Mouse (Mus musculus) embryonic facial prominence, embryonic 12.5 days (tissue): ENCODE measurements around the gene Snai1. TPM values are rescaled to one million over a fixed set of nuclear protein-coding genes. Genes with fewer than 3 reads are reported as not detected.

Experiments
- ATAC-seq: fragments of 200-750 bp; cut with Nextera tagmentation; 2 replicates; pipeline ENCODE4 v1.8.0; 2017; ENCODE audit not compliant: insufficient number of reproducible peaks, insufficient read depth, low FRiP score, low TSS enrichment
- H3K27ac ChIP-seq: fragments of 300-500 bp; sonication (generic); 2 replicates; pipeline ENCODE4 v1.5.1; 2016; ENCODE audit warnings: mild to moderate bottlenecking
- H3K27me3 ChIP-seq: fragments of 300-500 bp; sonication (generic); 2 replicates; pipeline ENCODE4 v1.6.1; 2016; ENCODE audit warnings: mild to moderate bottlenecking, moderate library complexity
- H3K36me3 ChIP-seq: fragments of 300-500 bp; sonication (generic); 2 replicates; pipeline ENCODE4 v1.6.1; 2016; ENCODE audit warnings: mild to moderate bottlenecking
- H3K4me1 ChIP-seq: fragments of 300-500 bp; sonication (generic); 2 replicates; pipeline ENCODE4 v1.6.1; 2016
- H3K4me2 ChIP-seq: fragments of 300-500 bp; sonication (generic); replicated peaks from 2 replicates; pipeline ENCODE4 v1.6.1; 2016; ENCODE audit warnings: mild to moderate bottlenecking, moderate library complexity
- H3K4me3 ChIP-seq: fragments of 300-500 bp; sonication (generic); 2 replicates; pipeline ENCODE4 v1.5.1; 2016; ENCODE audit warnings: mild to moderate bottlenecking
- H3K9ac ChIP-seq: fragments of 300-500 bp; sonication (generic); 2 replicates; pipeline ENCODE4 v1.6.1; 2016; ENCODE audit warnings: mild to moderate bottlenecking, moderate library complexity
- H3K9me3 ChIP-seq: fragments of 300-500 bp; sonication (generic); 2 replicates; pipeline ENCODE4 v1.6.1; 2016; ENCODE audit warnings: mild to moderate bottlenecking, moderate library complexity
- WGBS: fragments of 180-500 bp; shearing (Covaris S2); methylation state at CpG from one replicate; pipeline ENCODE4 v1.1.7; 2016; 5-methylcytosine and 5-hydroxymethylcytosine counted together
- polyA plus RNA-seq: library from polyadenylated mRNA; unstranded; fragments of >200 nt; fragmentation: Nextera tagmentation; extraction: Ambion mirVana; gene quantifications from 2 replicates; pipeline ENCODE4 v1.2.1, GENCODE M21; 2016

Snai1 gene
- polyA plus RNA-seq, 1 experiment from 2014 or later, result 83.4 TPM

- 63% methylated on average over 9 of the region's 9 CpGs for WGBS
- Histone ChIP-seq H3K27me3 (no peaks in the 10 kb centered on the region), H3K36me3 (no peaks in the 10 kb centered on the region), H3K4me3 (no peak overlapping the region), H3K9me3 (no peaks in the 10 kb centered on the region), H3K9ac (no peak overlapping the region), H3K27ac (no peak overlapping the region), H3K4me2 (no peak overlapping the region), H3K4me1 (0 out of 2 replicates have a peak, but pooled peaks cover 13% of the 10 kb centered on the region)
- no peak for ATAC-seq
Observed at GRCm38 (mm10) chr2:167574814-167575213, 36.8 kb downstream of the Snai1 start.

GRCm38 (mm10) chr2:167575581-167575980, 37.6 kb downstream of the Snai1 start:
- Histone ChIP-seq H3K9me3 (no peaks in the 10 kb centered on the region), H3K27ac (no peak overlapping the region), H3K36me3 (no peaks in the 10 kb centered on the region), H3K9ac (no peak overlapping the region), H3K27me3 (no peaks in the 10 kb centered on the region), H3K4me3 (no peak overlapping the region), H3K4me2 (no peak overlapping the region), H3K4me1 (0 out of 2 replicates have a peak, but pooled peaks cover 6% of the 10 kb centered on the region)
- ATAC-seq, result no peak
- 77% methylated on average over 7 of the region's 7 CpGs for WGBS

GRCm38 (mm10) chr2:167576121-167576620, 38.2 kb downstream of the Snai1 start:
- Histone ChIP-seq H3K4me2 (no peak overlapping the region), H3K27ac (no peak overlapping the region)
- 79% methylated on average over 8 of the region's 8 CpGs for WGBS

GRCm38 (mm10) chr2:167577186-167577785, 39.3 kb downstream of the Snai1 start:
- Histone ChIP-seq H3K4me1 (0 out of 2 replicates have a peak, but pooled peaks cover 6% of the 10 kb centered on the region), H3K36me3 (no peaks in the 10 kb centered on the region), H3K27ac (no peak overlapping the region), H3K9ac (no peak overlapping the region), H3K9me3 (no peaks in the 10 kb centered on the region), H3K4me2 (no peak overlapping the region), H3K27me3 (no peaks in the 10 kb centered on the region), H3K4me3 (no peak overlapping the region)
- 48% methylated on average over 9 of the region's 9 CpGs for WGBS
- no peak for ATAC-seq

More at GRCm38 (mm10) chr2:167576121-167576620, 38.2 kb downstream of the Snai1 start:
- Histone ChIP-seq H3K36me3 (no peaks in the 10 kb centered on the region), H3K9me3 (no peaks in the 10 kb centered on the region), H3K4me3 (no peak overlapping the region), H3K4me1 (0 out of 2 replicates have a peak, but pooled peaks cover 6% of the 10 kb centered on the region), H3K27me3 (no peaks in the 10 kb centered on the region), H3K9ac (no peak overlapping the region)
- no peak for ATAC-seq

GRCm38 (mm10) chr2:167578521-167578920, 40.5 kb downstream of the Snai1 start:
- no peak for ATAC-seq
- H3K4me2 ChIP-seq, result no peak overlapping the region
- no peaks in the 10 kb centered on the region for H3K27me3 ChIP-seq
- H3K27ac ChIP-seq, result no peak overlapping the region
- H3K36me3 ChIP-seq, result no peaks in the 10 kb centered on the region
- WGBS, result 40% methylated on average over 5 of the region's 5 CpGs
- H3K9me3 ChIP-seq, result no peaks in the 10 kb centered on the region
- peaks cover 18% of the 10 kb centered on the region for H3K4me1 ChIP-seq
- H3K4me3 ChIP-seq, result no peak overlapping the region
- no peak overlapping the region for H3K9ac ChIP-seq

GRCm38 (mm10) chr2:167583161-167583952, 45.4 kb downstream of the Snai1 start:
- Histone ChIP-seq H3K4me3 (no peak overlapping the region), H3K4me2 (no peak overlapping the region; the same call in 1 of the 2 replicates), H3K36me3 (no peaks in the 10 kb centered on the region), H3K4me1 (peaks cover 43% of the 10 kb centered on the region), H3K27ac (peak overlapping the region; percentile 81), H3K9ac (no peak overlapping the region; the same call in 1 of the 2 replicates), H3K9me3 (no peaks in the 10 kb centered on the region), H3K27me3 (no peaks in the 10 kb centered on the region)
- 17% methylated on average over 10 of the region's 10 CpGs for WGBS
- ATAC-seq, result no peak

- Histone ChIP-seq H3K9ac (no peak overlapping the region), H3K36me3 (no peaks in the 10 kb centered on the region), H3K4me2 (no peak overlapping the region), H3K4me3 (no peak overlapping the region), H3K27me3 (no peaks in the 10 kb centered on the region), H3K4me1 (peaks cover 50% of the 10 kb centered on the region), H3K27ac (peak overlapping the region; percentile 74; the same call in 1 of the 2 replicates), H3K9me3 (no peaks in the 10 kb centered on the region)
- ATAC-seq, result no peak
- 60% methylated on average over 2 of the region's 2 CpGs for WGBS
Observed at GRCm38 (mm10) chr2:167585273-167585672, 47.3 kb downstream of the Snai1 start.

GRCm38 (mm10) chr2:167586041-167586440, 48.0 kb downstream of the Snai1 start:
- Histone ChIP-seq H3K9me3 (no peaks in the 10 kb centered on the region), H3K36me3 (no peaks in the 10 kb centered on the region), H3K4me1 (peaks cover 50% of the 10 kb centered on the region), H3K9ac (no peak overlapping the region), H3K4me3 (no peak overlapping the region), H3K4me2 (no peak overlapping the region), H3K27ac (peak overlapping the region; percentile 74), H3K27me3 (no peaks in the 10 kb centered on the region)
- no peak for ATAC-seq
- 8% methylated on average over 8 of the region's 8 CpGs for WGBS

GRCm38 (mm10) chr2:167586976-167587375, 49.0 kb downstream of the Snai1 start:
- 16% methylated on average over 9 of the region's 9 CpGs for WGBS

GRCm38 (mm10) chr2:167588774-167589577, 51.0 kb downstream of the Snai1 start:
- Histone ChIP-seq H3K4me3 (no peak overlapping the region), H3K9me3 (no peaks in the 10 kb centered on the region), H3K4me1 (peaks cover 40% of the 10 kb centered on the region), H3K9ac (peak overlapping the region; percentile 19; the same call in 1 of the 2 replicates), H3K27me3 (no peaks in the 10 kb centered on the region), H3K36me3 (no peaks in the 10 kb centered on the region), H3K4me2 (peak overlapping the region; percentile 21), H3K27ac (peak overlapping the region; percentile 79; the same call in 1 of the 2 replicates)
- 14% methylated on average over 21 of the region's 21 CpGs for WGBS
- ATAC-seq, result no peak

More at GRCm38 (mm10) chr2:167586976-167587375, 49.0 kb downstream of the Snai1 start:
- peaks cover 50% of the 10 kb centered on the region for H3K4me1 ChIP-seq
- H3K27ac ChIP-seq, result no peak overlapping the region
- no peak for ATAC-seq
- no peaks in the 10 kb centered on the region for H3K9me3 ChIP-seq
- H3K9ac ChIP-seq, result no peak overlapping the region
- H3K36me3 ChIP-seq, result no peaks in the 10 kb centered on the region
- no peaks in the 10 kb centered on the region for H3K27me3 ChIP-seq
- H3K4me3 ChIP-seq, result no peak overlapping the region
- H3K4me2 ChIP-seq, result no peak overlapping the region
